Mouse (Mus musculus) subcutaneous adipose tissue, adult 2 months (tissue): Measurements from ENCODE around the gene Pde3b. TPM values are rescaled to one million over a fixed set of nuclear protein-coding genes. Genes with fewer than 3 reads are reported as not detected.

Experiments used
- polyA plus RNA-seq: library from polyadenylated mRNA; depleted of rRNA; stranded (reverse); fragments of >200 nt; gene quantifications from 2 replicates; pipeline ENCODE4 v1.2.3, GENCODE M21; 2012; ENCODE audit warnings: low replicate concordance; rRNA removed

Pde3b gene
- 37.8 and 72.6 TPM in 2 replicates for polyA plus RNA-seq

GRCm38 (mm10) chr7:114414421-114415335 is at the start of gene Pde3b:
TSS of gene Pde3b (plus strand) at chr7:114415281.

GRCm38 (mm10) chr7:114562531-114563241 is 147.6 kb downstream of the Pde3b start, which contains the start of gene Cyp2r1:
TSS of gene Cyp2r1 (minus strand) at chr7:114562972.

Other genes starting within 250 kb of the Pde3b start
- 34.3 and 55.4 TPM in 2 replicates for gene Copb1, start 160.6 kb upstream of the Pde3b start, polyA plus RNA-seq
- gene Psma1, start 139.2 kb upstream of the Pde3b start, polyA plus RNA-seq, result 127 and 132 TPM in 2 replicates
- gene Cyp2r1, start 147.7 kb downstream of the Pde3b start, polyA plus RNA-seq, result 0.81 and 0.86 TPM in 2 replicates
- gene Calca, start 221.1 kb downstream of the Pde3b start, polyA plus RNA-seq, result 1.6 and 2.8 TPM in 2 replicates